Mouse (Mus musculus): ENCODE measurements around the gene Mprip. TPM values are rescaled to one million over a fixed set of nuclear protein-coding genes. Genes with fewer than 3 reads are reported as not detected.
"Not testable (repeated sequence)": the region's sequence is repeated elsewhere in the genome, so short reads cannot be mapped to it uniquely, and the experiment has no call there.

The Mprip gene
- polyA plus RNA-seq, 1 experiment from 2014 or later, result 71.5 TPM

DNA sequence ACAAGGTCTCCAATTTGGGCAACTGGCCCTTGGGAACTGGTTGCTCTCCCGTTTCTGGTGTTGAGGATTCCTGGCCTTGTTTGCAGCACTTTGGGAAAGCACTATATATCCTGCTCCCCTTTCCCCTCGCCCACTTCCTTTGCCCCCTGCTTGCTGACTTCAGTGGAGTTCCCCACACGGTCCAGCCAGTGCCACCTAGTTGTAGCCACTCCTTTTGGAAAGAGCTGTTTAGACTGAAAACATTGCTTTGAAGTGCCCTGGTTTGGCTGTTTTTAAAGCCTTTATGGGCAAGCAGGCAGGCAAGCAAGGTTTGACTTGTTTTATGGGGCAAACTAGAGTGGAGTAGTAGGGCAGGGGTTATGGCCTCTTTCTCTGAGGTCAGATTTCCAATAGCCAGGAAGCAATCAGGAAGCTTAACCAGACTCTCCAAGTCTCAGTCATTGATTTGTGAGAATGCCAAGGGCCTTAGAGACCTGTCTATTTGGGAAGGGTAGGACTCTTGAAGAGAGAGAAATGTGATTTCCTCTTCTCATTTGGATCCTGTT is 2.7 kb downstream of the Mprip start:
- Histone ChIP-seq H3K27ac (0 out of 2 replicates have a peak overlapping the region, but pooled peaks have one; percentile 0), H3K27me3 (ENCODE audit: control insufficient read depth, insufficient read depth, low read length) (no peaks in the 10 kb centered on the region), H3K36me3 (replicated peaks; ENCODE audit: control insufficient read depth, insufficient read depth) (no peaks in the 10 kb centered on the region), H3K9me3 (ENCODE audit: control insufficient read depth, low read length) (no peaks in the 10 kb centered on the region), H3K4me3 (replicated peaks; ENCODE audit: low read length) (peak overlapping the region; percentile 73), H3K4me1 (replicated peaks; ENCODE audit: control insufficient read depth, insufficient read depth, low read length) (peaks cover 41% of the 10 kb centered on the region), H3K9ac (peak overlapping the region; percentile 88), H3K4me2 (replicated peaks) (peak overlapping the region; percentile 64)
- ATAC-seq (ENCODE audit: low FRiP score), result no peak
- 23% methylated on average over 3 of the region's 3 CpGs for WGBS
- DNase-seq (ENCODE audit: low spot score), result no peak

DNA sequence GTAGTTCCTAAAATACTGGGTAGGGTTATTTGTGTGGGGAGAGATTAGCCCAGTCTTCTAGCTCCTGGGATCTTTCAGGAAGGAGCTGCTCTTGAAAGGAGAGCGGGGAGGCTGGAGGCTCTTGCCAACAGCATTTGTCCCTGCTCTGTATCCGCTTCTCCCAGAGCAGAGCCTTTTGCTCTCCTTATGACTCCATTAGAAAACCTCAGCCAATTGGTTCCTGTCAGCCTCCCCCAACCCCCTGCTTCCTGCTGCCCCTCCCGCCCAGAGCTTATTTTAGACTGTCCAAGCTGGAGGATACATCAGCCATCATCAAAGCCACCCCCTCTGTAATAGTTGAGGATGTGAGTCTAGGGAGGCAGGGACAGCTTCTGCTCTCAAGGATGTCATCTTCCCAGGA is 3.7 kb downstream of the Mprip start:
- Histone ChIP-seq H3K4me1 (replicated peaks; ENCODE audit: control insufficient read depth, insufficient read depth, low read length) (peaks cover 41% of the 10 kb centered on the region), H3K4me2 (replicated peaks) (peak overlapping the region; percentile 64), H3K27ac (peak overlapping the region; percentile 33; the same call in 1 of the 2 replicates), H3K27me3 (ENCODE audit: control insufficient read depth, insufficient read depth, low read length) (no peaks in the 10 kb centered on the region), H3K4me3 (replicated peaks; ENCODE audit: low read length) (no peak overlapping the region; the same call in 1 of the 2 replicates), H3K9ac (peak overlapping the region; percentile 8; the same call in 1 of the 2 replicates), H3K9me3 (ENCODE audit: control insufficient read depth, low read length) (no peaks in the 10 kb centered on the region), H3K36me3 (replicated peaks; ENCODE audit: control insufficient read depth, insufficient read depth) (no peaks in the 10 kb centered on the region)
- DNase-seq (ENCODE audit: low spot score) (no peak), ATAC-seq (ENCODE audit: low FRiP score) (no peak)
- WGBS, result 24% methylated on average over 3 of the region's 3 CpGs

- Histone ChIP-seq H3K9ac (no peak overlapping the region), H3K4me3 (replicated peaks; ENCODE audit: low read length) (no peak overlapping the region), H3K27ac (no peak overlapping the region), H3K27me3 (ENCODE audit: control insufficient read depth, insufficient read depth, low read length) (no peaks in the 10 kb centered on the region), H3K9me3 (ENCODE audit: control insufficient read depth, low read length) (no peaks in the 10 kb centered on the region), H3K4me2 (replicated peaks) (no peak overlapping the region), H3K36me3 (replicated peaks; ENCODE audit: control insufficient read depth, insufficient read depth) (no peaks in the 10 kb centered on the region), H3K4me1 (replicated peaks; ENCODE audit: control insufficient read depth, insufficient read depth, low read length) (peaks cover 21% of the 10 kb centered on the region)
- ATAC-seq (ENCODE audit: low FRiP score), result no peak
- WGBS, result 87% methylated on average over 4 of the region's 4 CpGs
- no peak for DNase-seq (ENCODE audit: low spot score)
Observed at GRCm38 (mm10) chr11:59671049-59671693, 10.1 kb downstream of the Mprip start.

- 94% methylated on average over 3 of the region's 3 CpGs for WGBS
- DNase-seq (ENCODE audit: low spot score) (no peak), ATAC-seq (ENCODE audit: low FRiP score) (no peak)
- H3K4me2 ChIP-seq (replicated peaks), result no peak overlapping the region
- no peaks in the 10 kb centered on the region for H3K9me3 ChIP-seq (ENCODE audit: control insufficient read depth, low read length)
- no peak overlapping the region for H3K9ac ChIP-seq
- H3K4me1 ChIP-seq (replicated peaks; ENCODE audit: control insufficient read depth, insufficient read depth, low read length), result 0 out of 2 replicates have a peak, but pooled peaks cover 14% of the 10 kb centered on the region
- H3K36me3 ChIP-seq (replicated peaks; ENCODE audit: control insufficient read depth, insufficient read depth), result no peaks in the 10 kb centered on the region
- no peak overlapping the region for H3K4me3 ChIP-seq (replicated peaks; ENCODE audit: low read length)
- no peak overlapping the region for H3K27ac ChIP-seq
- no peaks in the 10 kb centered on the region for H3K27me3 ChIP-seq (ENCODE audit: control insufficient read depth, insufficient read depth, low read length)
Observed at GRCm38 (mm10) chr11:59674013-59674412, 12.9 kb downstream of the Mprip start.

DNA sequence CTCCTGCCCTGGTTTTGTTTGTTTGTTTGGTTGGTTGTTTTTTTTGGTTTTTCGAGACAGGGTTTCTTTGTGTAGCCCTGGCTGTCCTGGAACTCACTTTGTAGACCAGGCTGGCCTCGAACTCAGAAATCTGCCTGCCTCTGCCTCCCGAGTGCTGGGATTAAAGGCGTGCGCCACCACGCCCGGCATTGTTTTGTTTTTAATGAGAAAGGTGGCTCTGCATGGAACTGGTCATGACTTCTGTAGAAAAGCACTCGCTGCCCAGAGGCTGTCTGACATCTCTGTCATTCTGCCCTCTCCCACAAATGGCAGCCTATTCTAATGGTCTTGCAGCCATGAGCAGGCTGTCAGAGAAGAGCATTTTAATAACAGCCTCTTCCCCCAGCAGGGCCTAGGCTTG is 13.6 kb downstream of the Mprip start:
- H3K27ac ChIP-seq; H3K4me2 ChIP-seq (replicated peaks); H3K27me3 ChIP-seq (ENCODE audit: control insufficient read depth, insufficient read depth, low read length); H3K4me3 ChIP-seq (replicated peaks; ENCODE audit: low read length); ATAC-seq (ENCODE audit: low FRiP score); H3K9me3 ChIP-seq (ENCODE audit: control insufficient read depth, low read length); DNase-seq (ENCODE audit: low spot score); H3K9ac ChIP-seq; H3K36me3 ChIP-seq (replicated peaks; ENCODE audit: control insufficient read depth, insufficient read depth): not testable (repeated sequence)
- H3K4me1 ChIP-seq (replicated peaks; ENCODE audit: control insufficient read depth, insufficient read depth, low read length), result 0 out of 2 replicates have a peak, but pooled peaks cover 14% of the 10 kb centered on the region
- WGBS, result 97% methylated on average over 8 of the region's 8 CpGs

DNA sequence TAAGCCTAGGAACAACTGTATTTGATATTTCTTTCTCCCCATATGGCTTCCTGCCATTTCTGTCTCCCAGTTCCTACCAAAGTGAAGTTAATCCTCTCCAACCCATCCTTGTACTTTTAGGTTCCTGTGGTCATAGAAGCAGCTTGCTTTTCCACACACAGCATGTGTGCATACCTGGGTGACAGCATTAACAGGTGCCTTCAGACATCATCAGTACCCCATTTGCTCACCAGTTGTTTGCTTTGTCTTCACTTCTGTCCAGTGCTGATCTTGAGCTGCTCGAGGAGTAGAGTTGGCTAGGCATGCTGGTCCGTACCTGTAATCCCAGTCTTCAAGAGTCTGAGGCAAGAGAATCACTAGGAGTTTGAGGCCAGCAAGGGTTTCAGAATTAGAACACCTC is 16.7 kb downstream of the Mprip start:
- H3K27ac ChIP-seq, result no peak overlapping the region
- no peak overlapping the region for H3K4me3 ChIP-seq (replicated peaks; ENCODE audit: low read length)
- no peaks in the 10 kb centered on the region for H3K36me3 ChIP-seq (replicated peaks; ENCODE audit: control insufficient read depth, insufficient read depth)
- H3K4me1 ChIP-seq (replicated peaks; ENCODE audit: control insufficient read depth, insufficient read depth, low read length), result no peaks in the 10 kb centered on the region
- DNase-seq (ENCODE audit: low spot score) (no peak), ATAC-seq (ENCODE audit: low FRiP score) (no peak)
- H3K9me3 ChIP-seq (ENCODE audit: control insufficient read depth, low read length), result no peaks in the 10 kb centered on the region
- H3K9ac ChIP-seq, result no peak overlapping the region
- no peak overlapping the region for H3K4me2 ChIP-seq (replicated peaks)
- WGBS, result 98% methylated on average over 2 of the region's 2 CpGs
- no peaks in the 10 kb centered on the region for H3K27me3 ChIP-seq (ENCODE audit: control insufficient read depth, insufficient read depth, low read length)

GRCm38 (mm10) chr11:59678693-59679092 is 17.6 kb downstream of the Mprip start:
- DNase-seq (ENCODE audit: low spot score) (no peak), ATAC-seq (ENCODE audit: low FRiP score) (no peak)
- Histone ChIP-seq H3K9me3 (ENCODE audit: control insufficient read depth, low read length) (no peaks in the 10 kb centered on the region), H3K27me3 (ENCODE audit: control insufficient read depth, insufficient read depth, low read length) (no peaks in the 10 kb centered on the region), H3K4me1 (replicated peaks; ENCODE audit: control insufficient read depth, insufficient read depth, low read length) (no peaks in the 10 kb centered on the region), H3K9ac (no peak overlapping the region), H3K27ac (no peak overlapping the region), H3K4me3 (replicated peaks; ENCODE audit: low read length) (no peak overlapping the region), H3K4me2 (replicated peaks) (no peak overlapping the region), H3K36me3 (replicated peaks; ENCODE audit: control insufficient read depth, insufficient read depth) (no peaks in the 10 kb centered on the region)
- WGBS, result 96% methylated on average over 2 of the region's 2 CpGs

GRCm38 (mm10) chr11:59680111-59680510 is 19.0 kb downstream of the Mprip start:
- H3K36me3 ChIP-seq (replicated peaks; ENCODE audit: control insufficient read depth, insufficient read depth), result no peaks in the 10 kb centered on the region
- no peaks in the 10 kb centered on the region for H3K9me3 ChIP-seq (ENCODE audit: control insufficient read depth, low read length)
- ATAC-seq (ENCODE audit: low FRiP score) (no peak), DNase-seq (ENCODE audit: low spot score) (no peak)
- WGBS, result 92% methylated on average over 5 of the region's 5 CpGs
- no peak overlapping the region for H3K9ac ChIP-seq
- H3K4me3 ChIP-seq (replicated peaks; ENCODE audit: low read length), result no peak overlapping the region
- H3K27me3 ChIP-seq (ENCODE audit: control insufficient read depth, insufficient read depth, low read length), result no peaks in the 10 kb centered on the region
- no peaks in the 10 kb centered on the region for H3K4me1 ChIP-seq (replicated peaks; ENCODE audit: control insufficient read depth, insufficient read depth, low read length)
- H3K4me2 ChIP-seq (replicated peaks), result no peak overlapping the region
- H3K27ac ChIP-seq, result no peak overlapping the region

DNA sequence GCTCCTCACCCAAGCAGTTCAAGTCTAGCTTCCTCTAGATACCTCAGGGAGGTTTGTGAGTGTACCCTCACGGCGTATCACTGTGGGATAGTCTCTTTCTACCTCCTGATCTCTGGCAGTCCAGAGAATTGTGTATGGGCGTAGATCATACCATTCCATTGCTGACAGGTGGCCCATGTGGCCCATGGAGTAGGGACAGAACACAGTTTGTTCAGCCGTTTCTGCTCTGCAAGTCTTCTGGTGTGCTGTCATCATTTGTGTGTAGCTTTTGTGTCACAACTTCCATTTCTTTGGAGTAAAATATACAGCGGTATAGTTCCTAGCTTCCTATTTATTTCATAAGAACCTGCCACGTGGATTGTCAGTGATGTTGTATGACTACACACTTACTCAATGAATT is 23.9 kb downstream of the Mprip start:
- Histone ChIP-seq H3K9ac (no peak overlapping the region), H3K4me3 (replicated peaks; ENCODE audit: low read length) (no peak overlapping the region), H3K36me3 (replicated peaks; ENCODE audit: control insufficient read depth, insufficient read depth) (no peaks in the 10 kb centered on the region), H3K9me3 (ENCODE audit: control insufficient read depth, low read length) (no peaks in the 10 kb centered on the region), H3K4me1 (replicated peaks; ENCODE audit: control insufficient read depth, insufficient read depth, low read length) (no peaks in the 10 kb centered on the region), H3K4me2 (replicated peaks) (no peak overlapping the region), H3K27ac (no peak overlapping the region), H3K27me3 (ENCODE audit: control insufficient read depth, insufficient read depth, low read length) (no peaks in the 10 kb centered on the region)
- no peak for ATAC-seq (ENCODE audit: low FRiP score)
- DNase-seq (ENCODE audit: low spot score), result no peak
- WGBS, result 93% methylated on average over 6 of the region's 6 CpGs
